Mouse (Mus musculus) liver, adult 2 months (tissue): ENCODE data around the gene Susd1.

Experiments used
- CTCF ChIP-seq: fragments of 200-500 bp; IDR thresholded peaks from 2 replicates; pipeline ENCODE4 v1.5.1; 2011; ENCODE audit warnings: low read depth, low read length, control low read depth
- POLR2A ChIP-seq: fragments of 200-500 bp; IDR thresholded peaks from 2 replicates; pipeline ENCODE4 v1.6.1; 2011; ENCODE audit warnings: low read length, control low read depth; ENCODE audit not compliant: insufficient read depth; ENCODE audit errors: extremely low read depth

- TF ChIP-seq POLR2A (no peak), CTCF (no peak)
Measured at GRCm38 (mm10) chr4:59395528-59395927, 42.9 kb downstream of the Susd1 start.
